Mouse (Mus musculus): ENCODE results near the gene Spdl1.
"Not testable (repeated sequence)": the region's sequence is repeated elsewhere in the genome, so short reads cannot be mapped to it uniquely, and the experiment has no call there.

Spdl1 gene

DNA sequence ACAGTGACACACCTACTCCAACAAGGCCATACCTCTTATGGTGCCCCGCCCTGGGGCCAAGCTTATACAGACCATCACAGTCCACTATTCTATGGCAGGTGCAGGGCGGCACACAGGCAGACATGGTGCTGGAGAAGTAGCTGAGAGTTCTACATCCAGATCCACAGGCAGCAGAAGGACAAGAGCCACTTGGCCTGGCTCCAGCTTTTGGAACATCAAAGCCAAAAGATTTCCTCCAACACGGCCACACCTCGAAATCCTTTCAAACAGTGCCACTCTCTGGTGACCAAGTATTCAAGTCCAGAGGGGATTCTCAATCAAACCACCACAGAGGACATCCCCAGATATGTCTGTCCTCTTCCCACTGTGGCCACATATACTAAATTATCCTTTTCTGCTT lies 28.4 kb downstream of the Spdl1 start:
- DNase-seq (ENCODE audit: low spot score in 2 of 2): not testable (repeated sequence)

DNA sequence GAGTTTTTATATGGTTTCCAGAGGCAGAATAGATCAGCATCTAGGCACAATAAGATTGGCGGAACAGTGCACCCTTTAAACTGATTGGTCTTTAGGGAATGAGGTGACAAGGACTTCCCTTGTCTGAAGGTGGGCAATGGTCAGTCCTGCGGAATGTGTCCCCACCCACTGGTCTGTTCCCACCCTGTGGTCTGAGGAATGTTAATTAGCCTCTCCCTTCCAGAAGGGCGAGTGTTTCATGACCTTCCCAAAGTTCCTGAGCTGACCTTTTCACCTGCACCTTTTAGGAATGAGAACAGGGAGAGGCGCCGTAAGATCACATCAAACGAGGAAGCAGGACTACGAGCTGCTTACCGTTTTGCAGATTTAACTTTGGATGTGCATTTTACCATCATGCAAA lies 35.4 kb downstream of the Spdl1 start:
- not testable (repeated sequence) for DNase-seq (ENCODE audit: low spot score in 2 of 2)

DNA sequence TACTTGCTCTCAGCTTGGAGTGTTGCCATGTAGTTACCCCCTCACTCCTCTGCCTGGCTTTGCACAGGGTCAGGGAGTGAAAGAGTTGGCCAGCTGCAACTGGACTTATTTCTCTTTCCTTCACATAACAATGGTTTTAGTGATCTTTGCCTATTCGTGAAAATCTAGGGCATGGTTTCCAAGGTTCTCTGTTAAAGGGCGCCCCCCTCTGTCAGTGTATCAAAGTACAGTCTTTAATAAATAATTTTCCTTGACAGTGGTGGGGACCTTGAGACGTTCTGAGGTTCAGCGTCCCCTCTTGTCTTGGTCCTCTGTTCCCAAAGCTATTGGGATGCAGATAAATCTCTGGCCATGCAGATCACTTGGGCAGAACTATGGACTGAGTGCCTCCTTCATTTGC lies 37.3 kb downstream of the Spdl1 start:
- peak in 1 of 2 experiments; percentile 77 for DNase-seq (ENCODE audit: low spot score in 2 of 2)

DNA sequence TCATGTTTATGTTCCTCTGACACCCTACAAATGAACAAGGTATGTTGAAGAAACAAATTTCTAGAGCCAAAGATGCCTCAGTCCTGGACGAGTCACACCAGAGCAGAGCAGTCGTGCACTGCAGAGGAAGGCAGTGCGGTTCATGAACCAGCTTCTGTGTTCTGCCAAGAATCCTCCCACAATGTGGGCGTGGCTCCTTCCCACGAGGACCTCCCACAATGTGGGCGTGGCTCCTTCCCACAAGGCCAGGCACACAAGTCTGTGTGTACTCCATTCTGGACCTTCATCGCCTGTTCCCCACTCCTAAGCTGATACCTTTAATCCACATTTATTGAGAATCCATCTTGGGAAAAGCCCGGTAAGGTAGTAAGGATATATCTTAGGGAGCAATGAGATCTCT lies 41.6 kb downstream of the Spdl1 start:
- DNase-seq (ENCODE audit: low spot score in 2 of 2): peak in 1 of 2 experiments; percentile 27

DNA sequence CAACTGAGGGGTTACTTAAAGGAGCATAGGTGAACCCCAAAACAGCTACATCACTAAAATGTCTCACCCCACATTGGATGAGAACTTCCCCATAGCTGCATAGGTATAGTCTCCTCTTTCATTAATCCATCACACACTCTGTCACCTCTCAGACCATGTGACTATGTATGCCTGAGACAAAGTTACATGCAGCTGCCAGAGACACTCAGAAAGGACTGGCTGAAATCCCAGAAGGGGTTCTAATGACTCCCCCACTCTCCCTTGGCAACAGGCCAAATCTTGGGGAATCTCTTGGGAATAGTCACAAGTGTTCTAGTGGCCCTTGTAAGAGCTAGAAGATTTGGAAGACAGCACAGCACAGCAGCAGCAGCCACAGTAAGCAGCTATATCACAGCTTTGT lies 48.6 kb downstream of the Spdl1 start:
- no peak for DNase-seq (ENCODE audit: low spot score in 2 of 2)

DNA sequence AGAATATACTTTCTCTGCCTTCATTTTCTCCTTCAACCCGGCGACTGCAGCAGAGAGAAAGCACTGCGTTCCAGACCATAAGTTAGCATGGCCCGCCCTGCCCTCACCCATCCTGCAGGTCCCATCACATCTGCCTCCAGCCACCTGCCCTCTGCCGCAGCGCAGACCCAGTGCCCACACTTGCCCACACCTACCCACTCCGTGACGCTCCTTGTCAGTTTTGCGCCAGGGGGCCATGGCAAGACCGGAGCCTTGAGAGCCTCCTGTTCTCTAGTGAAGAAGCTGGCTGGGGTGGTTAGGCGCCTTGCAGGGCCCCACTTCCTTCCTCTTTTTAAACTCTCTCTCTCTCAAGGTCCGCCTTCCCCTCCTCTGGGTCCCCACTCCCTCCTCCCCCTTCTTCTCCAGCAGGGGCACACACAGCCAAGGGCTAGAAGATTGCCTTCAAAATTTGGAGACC lies 49.8 kb downstream of the Spdl1 start, which contains the start of gene Dock2:
Dock2 (minus strand) TSS at position 306 of the 457 bp plus-strand sequence.
- DNase-seq (ENCODE audit: low spot score in 2 of 2): peak; percentile 76 to 77

DNA sequence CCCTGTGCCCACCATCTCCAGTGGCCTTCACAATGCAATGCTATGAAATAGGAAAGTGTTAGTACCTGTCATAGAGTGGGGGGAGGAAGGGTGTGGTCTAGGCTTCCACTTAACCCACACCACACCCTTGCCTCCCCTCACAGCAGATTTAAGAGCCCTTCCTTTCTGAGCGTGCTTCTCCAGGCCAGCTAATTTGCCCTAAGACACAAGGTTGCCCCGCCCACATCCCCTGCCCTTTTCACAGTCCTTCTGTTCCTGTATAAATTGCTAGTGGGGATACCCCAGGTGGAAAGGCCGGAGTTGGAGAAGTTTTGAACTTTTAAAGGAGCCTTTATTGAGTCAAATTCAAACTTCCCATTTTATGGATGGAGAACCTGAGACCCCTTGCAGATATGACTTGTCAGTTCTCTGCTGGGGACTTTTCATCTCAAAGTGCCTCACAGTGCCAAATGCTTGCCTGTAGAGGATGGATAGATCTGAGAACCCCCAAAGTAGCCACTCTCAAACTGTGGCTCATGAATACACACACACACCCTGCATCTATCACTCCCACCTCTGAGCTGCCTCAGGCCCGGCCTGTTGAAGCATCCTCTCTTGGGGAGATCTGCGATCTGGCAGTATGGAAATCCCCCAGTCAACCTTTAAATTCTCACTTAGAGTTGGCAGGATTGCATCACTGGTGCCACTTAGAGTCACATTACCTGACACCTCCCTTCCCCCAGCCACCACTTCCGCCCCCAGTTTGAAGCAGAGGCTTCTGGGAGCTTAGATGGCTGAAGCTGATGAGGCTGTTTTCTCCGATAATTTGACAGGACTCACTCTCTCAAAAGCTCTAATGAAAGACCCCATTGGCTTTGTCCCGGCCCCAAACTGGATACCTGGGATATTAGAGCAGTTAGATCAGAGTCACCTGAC lies 50.7 kb downstream of the Spdl1 start:
- DNase-seq (ENCODE audit: low spot score in 2 of 2): peak; percentile 82 to 83

DNA sequence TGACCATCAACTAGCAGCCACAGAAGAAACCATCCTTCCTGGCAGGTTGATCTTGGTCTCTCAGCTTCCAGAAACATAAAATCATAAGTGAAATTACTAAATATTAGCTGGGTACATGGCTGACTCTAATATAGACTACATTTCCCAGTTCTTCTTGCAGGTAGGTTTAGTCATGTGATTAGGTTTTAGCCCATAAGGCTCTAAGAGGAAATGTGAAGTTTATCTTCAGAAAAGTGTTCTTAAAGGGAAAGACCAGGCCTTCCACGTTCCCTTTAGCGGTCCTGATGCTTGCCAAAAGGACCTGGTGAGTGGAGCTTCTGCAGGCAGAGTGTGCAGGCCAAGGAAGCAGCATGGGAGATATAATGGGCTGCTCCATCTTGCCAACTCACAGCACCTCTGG lies 52.7 kb downstream of the Spdl1 start:
- DNase-seq (ENCODE audit: low spot score in 2 of 2): no peak

DNA sequence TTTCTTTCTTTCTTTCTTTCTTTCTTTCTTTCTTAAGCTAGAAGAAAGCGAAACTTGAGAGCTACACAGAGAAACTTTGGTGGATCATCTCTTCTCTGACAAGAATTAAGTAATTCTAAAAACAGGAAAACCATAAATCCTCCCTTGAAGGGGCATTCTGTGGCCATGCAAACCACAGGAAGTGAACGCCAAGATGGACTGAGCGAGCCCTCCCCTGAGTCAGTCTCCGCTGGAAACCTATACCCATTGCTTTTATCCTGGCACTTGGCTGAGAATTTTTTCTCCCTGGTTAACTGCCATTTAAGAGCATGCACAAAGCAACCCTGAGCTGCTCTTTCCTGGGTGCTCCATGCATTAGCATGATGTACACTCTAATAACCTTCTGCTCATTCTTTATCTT lies 53.5 kb downstream of the Spdl1 start:
- no peak for DNase-seq (ENCODE audit: low spot score in 2 of 2)

DNA sequence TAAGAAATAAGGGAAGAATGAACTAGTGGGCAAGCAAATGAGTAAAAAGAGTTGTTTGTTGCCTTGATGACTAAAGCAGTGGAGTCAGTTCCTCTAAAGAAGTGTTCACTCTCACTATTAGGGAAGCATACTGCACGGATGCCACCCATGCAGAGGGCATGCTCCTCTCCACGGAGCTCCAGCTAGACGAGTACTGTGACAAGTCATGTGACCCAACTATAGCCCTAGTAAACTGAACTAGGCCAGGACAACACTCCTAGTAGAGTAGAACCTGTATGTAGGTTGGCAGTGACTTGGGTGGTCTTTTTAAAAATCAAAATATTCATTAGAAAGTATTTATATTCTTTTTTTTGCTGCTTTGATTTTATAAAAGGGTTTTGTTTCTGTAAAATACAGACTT lies 55.1 kb downstream of the Spdl1 start:
- DNase-seq (ENCODE audit: low spot score in 2 of 2): no peak

DNA sequence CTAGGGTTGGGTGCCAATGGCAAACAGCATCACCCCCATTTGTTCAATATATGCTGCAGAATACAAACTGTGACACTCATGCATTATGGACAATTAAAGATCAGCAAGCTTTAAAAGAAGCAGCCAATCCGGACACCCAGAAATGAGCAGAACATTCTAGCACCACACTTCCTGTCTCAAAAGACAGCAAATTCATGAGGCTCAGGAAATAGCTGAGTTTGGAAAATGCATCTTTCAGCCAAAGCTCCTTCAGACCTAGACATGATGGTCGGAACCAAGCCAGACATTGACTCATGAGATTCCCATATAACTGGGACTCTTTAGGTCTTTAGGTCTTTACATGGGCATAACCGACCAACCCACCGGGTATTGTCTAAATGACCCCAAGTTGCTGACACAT lies 55.9 kb downstream of the Spdl1 start:
- no peak for DNase-seq (ENCODE audit: low spot score in 2 of 2)

DNA sequence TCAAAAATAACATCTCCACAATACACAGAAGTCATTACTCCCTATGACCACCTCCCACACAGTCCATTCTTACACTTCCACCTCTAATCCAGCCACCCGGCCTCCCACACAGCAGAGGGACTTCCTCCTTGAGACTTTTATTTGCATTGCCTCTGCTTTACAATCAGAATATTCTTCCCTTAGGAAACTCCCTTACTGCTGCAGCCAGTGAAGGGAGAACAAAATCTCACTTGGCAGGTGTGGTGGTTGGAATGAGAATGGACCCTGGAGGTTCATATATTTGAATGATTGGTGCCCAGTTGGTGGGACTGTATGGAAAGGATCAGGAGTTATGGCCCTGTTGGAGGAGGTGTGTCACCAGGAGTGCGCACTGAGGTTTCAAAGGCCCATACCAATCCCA lies 57.4 kb downstream of the Spdl1 start:
- no peak for DNase-seq (ENCODE audit: low spot score in 2 of 2)

DNA sequence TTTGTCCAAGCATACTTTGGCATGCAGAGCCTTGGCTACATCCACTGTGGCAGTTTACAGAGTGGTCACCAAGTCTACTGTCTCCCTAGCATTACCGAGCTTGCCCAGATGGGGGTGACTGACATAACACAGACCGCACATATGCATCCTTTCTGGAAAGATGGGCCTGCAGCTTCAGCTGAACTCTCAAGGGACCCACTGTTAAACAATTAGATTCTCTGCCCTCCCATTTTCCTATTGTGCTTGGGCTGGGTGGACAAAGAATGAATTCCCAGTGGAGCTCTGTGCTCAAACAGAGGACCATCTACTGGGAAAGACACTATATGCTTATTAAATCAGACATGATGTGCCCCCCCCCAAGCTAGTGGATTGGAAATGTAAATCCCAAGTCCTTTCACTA lies 58.8 kb downstream of the Spdl1 start:
- no peak for DNase-seq (ENCODE audit: low spot score in 2 of 2)

DNA sequence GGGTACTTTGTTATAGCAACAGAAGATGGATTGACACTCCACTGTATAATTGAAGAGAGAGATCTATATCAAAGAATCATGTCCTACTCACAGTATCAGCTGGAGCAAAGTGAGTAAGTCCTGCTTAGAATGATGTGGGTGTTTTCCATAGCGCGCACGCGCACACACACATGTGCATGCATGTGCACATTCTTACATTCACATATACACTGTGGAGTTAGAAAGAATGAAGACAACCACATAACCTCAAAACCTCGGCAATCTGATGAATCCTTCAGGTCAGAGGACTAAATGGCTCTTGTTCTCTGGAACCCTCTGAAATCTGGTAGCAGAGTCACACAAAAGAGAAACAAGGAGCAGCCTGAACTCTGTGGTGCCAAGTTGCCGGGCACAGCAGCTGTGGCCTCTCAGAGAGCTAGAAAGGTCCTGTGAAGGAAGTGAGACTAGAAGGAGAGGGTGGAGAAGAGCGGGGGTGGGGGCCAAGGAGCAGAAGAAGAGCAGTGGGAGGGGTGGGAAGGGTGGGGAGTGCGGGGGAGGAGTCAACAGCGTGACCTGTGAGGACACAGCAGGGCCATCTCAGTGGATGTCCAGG lies 60.0 kb downstream of the Spdl1 start:
- no peak for DNase-seq (ENCODE audit: low spot score in 2 of 2)

DNA sequence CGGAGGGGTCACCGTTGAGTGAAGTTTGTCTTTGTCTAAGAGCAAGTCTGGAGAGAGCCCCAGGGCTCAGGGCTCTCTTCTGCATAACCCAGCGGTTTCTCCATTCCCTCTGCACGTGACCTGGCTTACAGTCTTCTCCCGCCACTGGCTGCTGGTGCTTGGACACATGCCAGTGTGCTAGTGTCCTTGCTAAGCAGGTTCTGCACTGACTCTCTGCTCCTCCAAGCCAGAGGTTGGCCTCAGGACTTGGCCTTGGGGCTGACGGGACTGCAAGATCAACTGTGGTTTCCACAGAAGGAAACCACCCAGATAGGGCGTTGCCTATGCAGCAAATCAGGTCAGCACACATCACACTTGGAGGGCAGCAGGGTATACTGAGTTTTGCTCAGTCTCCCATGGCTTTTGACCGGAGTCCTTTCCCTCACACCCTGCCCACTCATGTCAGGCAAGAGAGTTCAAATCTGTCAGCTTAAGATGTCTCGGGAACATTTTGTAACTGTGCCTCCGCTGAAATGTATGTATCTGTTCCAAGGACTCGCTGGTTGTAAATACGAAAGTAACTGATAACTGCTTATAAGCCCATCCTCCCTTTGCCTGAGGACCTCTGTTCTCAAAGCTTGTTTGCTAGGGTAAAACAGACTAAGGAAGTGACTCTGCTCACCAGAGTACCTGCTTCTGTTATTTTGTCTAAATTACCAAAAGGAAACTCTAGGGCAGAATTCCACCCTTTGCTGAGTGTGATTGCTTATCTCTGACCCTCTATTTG lies 62.0 kb downstream of the Spdl1 start:
- DNase-seq (ENCODE audit: low spot score in 2 of 2): peak in 1 of 2 experiments; percentile 27

DNA sequence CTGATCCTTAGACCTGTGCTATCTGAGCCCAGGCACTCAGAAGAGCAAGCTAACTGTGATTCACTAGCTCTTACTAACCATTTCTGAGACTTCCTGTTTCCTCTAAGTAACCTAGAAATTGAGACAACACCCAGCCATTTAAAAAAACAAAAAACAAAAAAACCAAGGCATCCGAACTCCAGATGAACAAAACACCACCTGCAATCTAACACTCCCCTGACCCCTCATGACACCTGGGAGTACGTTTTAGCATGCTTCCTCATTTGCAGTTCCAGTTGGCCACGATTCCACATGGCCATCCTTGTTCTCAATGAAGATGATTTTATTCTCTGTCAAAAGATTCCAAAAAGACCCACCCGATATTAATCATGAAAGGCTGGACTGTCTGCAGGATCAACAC lies 62.8 kb downstream of the Spdl1 start:
- DNase-seq (ENCODE audit: low spot score in 2 of 2): peak in 1 of 2 experiments; percentile 30

DNA sequence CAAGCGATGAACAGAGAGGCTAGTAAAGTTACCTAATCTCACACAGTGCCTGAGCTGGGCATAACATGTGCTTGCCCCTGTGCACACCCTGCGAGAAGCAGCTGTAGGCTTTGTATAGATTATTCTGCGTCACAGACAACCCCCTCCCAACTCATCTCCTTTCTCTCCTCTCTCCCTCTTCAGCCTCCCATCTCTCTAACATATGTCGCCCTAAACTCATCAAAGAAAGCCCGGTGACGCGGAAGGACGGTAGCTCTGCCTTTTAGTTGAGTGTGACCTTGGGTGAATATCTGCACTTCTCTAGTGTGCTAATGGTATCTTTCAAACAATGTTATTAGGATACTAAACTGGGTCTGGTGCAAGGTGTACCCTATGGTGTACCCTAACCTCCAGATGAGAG lies 63.5 kb downstream of the Spdl1 start:
- no peak for DNase-seq (ENCODE audit: low spot score in 2 of 2)

DNA sequence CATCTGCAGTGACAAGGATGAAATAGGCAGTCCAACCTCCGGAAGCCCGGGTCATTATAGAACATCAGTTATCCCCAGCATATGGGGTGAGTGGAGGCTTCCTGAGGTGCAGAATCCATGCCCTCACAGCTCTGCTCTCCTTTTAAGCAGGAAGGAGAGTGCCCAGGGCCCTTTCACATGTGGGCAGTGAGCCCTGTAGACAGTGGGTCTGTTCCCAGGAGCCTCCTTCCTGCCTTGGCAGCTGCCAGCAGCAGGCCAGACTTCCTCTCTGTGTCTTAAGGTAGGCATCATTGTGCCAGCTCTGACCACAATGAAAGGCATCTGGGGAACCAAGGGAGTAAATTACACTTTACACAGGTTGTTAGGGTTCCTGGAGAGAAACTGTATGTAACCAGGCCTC lies 64.0 kb downstream of the Spdl1 start:
- DNase-seq (ENCODE audit: low spot score in 2 of 2): peak in 1 of 2 experiments; percentile 19

DNA sequence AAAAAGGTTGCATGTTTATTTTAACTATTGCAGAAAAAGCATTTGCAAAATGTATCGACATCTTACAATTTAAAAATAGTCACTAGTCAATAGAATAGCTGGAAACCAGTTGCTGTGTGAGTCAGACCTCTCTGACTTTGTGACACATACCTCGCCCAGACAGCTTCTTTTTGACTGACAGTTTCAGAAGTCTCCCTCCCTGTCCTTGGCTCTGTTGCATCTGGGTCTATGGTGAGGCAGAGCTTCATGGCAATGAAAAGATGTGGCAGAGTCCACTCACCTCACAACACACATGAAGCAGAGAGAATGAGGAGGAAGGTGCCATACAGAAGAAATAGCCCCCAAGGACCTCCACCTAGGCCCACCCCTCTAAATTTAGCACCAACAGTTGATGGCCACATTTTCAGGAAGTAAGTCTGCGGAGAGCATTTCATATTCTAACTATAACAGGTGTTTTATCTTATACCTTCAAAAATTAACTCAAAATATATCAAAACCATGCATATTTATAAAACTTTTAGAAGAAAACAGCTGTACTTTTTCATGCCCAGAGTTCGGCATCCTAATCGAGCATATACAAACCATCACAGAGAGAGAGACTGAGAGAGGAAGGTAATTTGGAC lies 69.6 kb downstream of the Spdl1 start:
- DNase-seq (ENCODE audit: low spot score in 2 of 2): no peak

DNA sequence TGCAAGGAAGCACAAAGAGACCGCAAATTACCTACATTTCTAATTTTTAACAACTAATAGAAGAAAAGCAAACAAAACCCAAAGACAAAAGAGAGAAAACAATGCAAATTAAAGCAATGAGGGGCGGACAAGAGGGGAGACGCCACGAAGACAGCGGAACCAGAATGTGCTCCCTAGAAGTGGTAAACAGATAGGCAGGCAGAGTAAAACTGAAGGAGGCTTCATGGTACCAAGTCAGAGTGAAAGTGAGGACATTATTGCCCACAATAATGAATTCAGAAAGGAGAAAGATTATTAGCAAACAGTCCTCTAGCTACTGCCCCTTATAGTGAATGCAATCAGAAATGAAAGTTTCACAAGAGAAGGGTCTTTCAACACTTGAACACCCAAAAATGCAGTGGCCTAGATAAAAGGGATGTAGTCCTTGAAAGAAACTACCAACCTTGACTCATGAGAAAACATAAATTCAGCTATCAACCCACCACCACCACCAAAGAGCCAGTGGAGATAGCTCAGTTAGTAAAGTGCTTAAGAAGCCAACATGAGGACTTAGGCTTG lies 70.8 kb downstream of the Spdl1 start:
- no peak for DNase-seq (ENCODE audit: low spot score in 2 of 2)

DNA sequence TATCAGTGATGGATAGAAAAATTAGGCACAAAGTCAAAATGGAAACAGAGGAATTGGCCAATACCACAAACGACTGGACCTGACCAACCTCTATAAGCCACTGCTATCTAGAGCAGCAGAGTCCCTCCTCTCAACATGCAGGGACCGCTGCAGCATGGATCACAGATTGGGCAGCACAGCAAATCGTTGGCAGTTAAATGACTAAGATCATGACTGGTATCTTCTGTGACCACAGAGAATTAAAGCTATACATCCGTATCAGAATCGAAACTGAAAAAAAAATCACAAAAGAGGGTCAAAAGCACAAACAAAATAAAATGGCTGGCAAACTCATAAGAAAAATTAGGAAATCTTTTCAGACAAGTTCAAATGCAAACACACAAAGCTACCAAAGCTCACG lies 71.3 kb downstream of the Spdl1 start:
- DNase-seq (ENCODE audit: low spot score in 2 of 2): no peak

DNA sequence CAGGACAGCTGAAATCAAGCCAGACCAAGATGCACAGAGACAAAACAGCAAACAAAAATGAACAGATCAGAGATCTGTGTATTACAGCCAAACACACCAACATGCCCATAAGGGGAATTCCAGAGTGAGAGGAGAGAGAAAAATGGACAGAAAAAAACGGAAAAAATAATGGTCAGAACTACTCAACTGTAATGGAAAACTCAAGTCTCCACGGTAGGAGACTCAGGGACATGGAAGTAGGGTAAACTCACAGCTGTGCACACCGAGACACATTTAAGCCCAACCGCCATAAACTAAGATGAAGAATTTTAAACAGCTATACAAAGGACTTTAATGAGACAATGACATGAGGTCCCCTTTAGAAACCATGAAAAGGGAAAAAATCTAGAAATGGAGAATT lies 73.9 kb downstream of the Spdl1 start:
- no peak for DNase-seq (ENCODE audit: low spot score in 2 of 2)

Data from thymus, postnatal 10 days (tissue).